Mouse (Mus musculus): ENCODE measurements at regions not wholly inside any gene's neighbourhood (a gene's known extent, or its start where the extent isn't known, plus 50 kb on each side); places are given as distances from the start of the nearest gene placed in this dataset.

GRCm38 (mm10) chr3:149811036-149811435 lies 820.7 kb upstream of the Adgrl2 start:
- TF ChIP-seq EP300 (IDR thresholded peaks at IDR 0.05) (no peak; the same call in 1 of the 2 replicates), CTCF (IDR thresholded peaks at IDR 0.05) (no peak)

All from lung, postnatal 0 days (tissue).